Mouse (Mus musculus): ENCODE data around the gene Tmem132a. TPM values are rescaled to one million over a fixed set of nuclear protein-coding genes. Genes with fewer than 3 reads are reported as not detected.

The Tmem132a gene
- polyA plus RNA-seq, 1 experiment from 2014 or later = 106 TPM

DNA sequence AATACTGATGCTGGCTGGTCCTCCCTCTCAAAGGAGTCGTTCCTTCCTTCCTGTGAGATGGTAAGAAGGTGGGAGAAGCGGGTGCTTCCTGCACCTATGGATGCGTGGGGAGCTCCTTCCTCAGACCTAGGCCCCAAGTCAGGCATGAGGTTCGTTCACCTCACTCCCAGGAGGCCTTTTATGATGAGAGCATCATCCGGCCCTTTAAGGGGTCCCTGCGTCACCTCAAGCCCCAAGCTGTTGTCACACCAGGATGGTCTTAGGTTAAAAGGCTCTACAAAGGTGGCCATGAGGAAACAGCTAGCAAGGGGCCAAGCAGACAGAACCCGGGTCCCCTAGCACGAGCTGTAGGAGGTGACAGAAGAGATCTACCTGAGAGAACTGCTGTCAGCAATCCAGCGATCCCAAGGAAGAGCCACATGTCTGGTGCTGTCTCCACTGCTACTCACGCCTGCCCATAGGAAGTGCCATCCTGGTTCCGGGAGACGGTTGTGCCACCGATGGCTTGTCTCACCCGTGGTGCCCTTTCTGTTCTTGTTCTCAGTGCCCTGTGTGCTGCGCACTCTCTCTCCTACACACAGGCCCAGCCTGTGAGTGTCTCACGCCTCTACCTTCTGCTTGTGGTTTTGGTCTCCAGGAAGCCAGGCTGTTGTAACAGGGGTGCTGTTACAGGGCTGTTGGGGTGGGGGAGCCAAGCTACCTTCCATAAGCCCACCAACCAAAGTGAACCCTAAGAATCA is 40.1 kb downstream of the Tmem132a start, which contains the start of gene Cd6:
Cd6 (minus strand) TSS at position 623 of the 740 bp plus-strand sequence.
- H3K36me3 ChIP-seq (ENCODE audit: control insufficient read depth, insufficient read depth, low read length) = no peaks in the 10 kb centered on the region

DNA sequence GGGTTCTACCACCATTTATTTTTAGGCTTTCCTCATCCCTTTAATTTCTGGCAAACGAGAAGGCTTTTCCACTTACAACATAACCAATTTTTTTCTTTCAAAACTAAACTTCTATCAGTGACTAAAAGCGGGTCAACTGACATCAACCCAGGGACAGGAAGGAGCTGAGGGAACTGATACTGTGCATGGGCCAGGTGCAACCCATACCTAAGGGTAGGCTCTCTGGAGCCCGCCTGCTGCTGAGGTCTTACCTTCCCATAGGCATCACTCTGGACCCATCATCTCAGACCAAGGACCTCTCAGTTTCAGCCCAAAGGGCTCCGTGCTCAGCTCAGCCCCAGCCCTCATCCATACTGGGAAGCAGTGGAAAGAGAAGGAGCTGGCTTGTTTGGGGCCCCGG is 41.4 kb downstream of the Tmem132a start:
- no peak overlapping the region for H3K4me2 ChIP-seq (ENCODE audit: low read length)
- H3K4me3 ChIP-seq (ENCODE audit: low read depth, low read length) = no peak overlapping the region
- H3K9me3 ChIP-seq (replicated peaks; ENCODE audit: control insufficient read depth, low read length) = no peaks in the 10 kb centered on the region
- H3K4me1 ChIP-seq (ENCODE audit: control insufficient read depth, insufficient read depth, low read length) = no peaks in the 10 kb centered on the region
- ATAC-seq (no peak), DNase-seq (ENCODE audit: low spot score) (no peak)
- H3K27ac ChIP-seq (ENCODE audit: low read depth, low read length) = no peak overlapping the region
- 90% methylated on average over 5 of the region's 5 CpGs for WGBS
- H3K36me3 ChIP-seq (ENCODE audit: control insufficient read depth, insufficient read depth, low read length) = no peaks in the 10 kb centered on the region
- no peaks in the 10 kb centered on the region for H3K27me3 ChIP-seq (replicated peaks; ENCODE audit: control insufficient read depth, insufficient read depth, low read length)
- H3K9ac ChIP-seq (ENCODE audit: low read length) = no peak overlapping the region

More for the DNA sequence above, 40.1 kb downstream of the Tmem132a start, which contains the start of gene Cd6:
- 88% methylated on average over 16 of the region's 16 CpGs for WGBS
- Histone ChIP-seq H3K4me2 (ENCODE audit: low read length) (no peak within 1 kb of the TSS), H3K4me3 (ENCODE audit: low read depth, low read length) (no peak within 1 kb of the TSS), H3K9me3 (replicated peaks; ENCODE audit: control insufficient read depth, low read length) (no peaks in the 10 kb centered on the region), H3K27ac (ENCODE audit: low read depth, low read length) (no peak within 1 kb of the TSS), H3K4me1 (ENCODE audit: control insufficient read depth, insufficient read depth, low read length) (no peaks in the 10 kb centered on the region), H3K9ac (ENCODE audit: low read length) (no peak within 1 kb of the TSS), H3K27me3 (replicated peaks; ENCODE audit: control insufficient read depth, insufficient read depth, low read length) (no peaks in the 10 kb centered on the region)
- no peak for ATAC-seq
- no peak for DNase-seq (ENCODE audit: low spot score)

DNA sequence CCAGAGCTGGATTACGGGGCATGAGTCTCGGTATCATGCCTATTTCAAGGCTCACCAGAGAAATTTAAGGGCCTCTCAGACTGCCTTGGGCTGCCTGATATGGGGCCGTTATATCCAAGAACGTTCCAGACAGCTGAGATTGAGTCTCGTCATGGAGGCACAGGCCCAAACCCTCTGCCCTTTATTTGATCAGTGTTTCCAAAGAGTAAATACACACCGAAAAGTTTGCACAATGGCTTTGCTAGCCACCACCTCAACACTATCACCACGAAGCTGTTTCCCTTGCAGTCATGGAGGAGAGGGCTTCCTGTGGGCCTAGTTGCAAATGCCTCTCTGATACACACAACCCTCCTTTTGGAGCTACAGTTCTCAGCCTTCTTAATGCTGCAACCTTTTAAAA is 45.7 kb downstream of the Tmem132a start:
- Histone ChIP-seq H3K4me3 (ENCODE audit: low read depth, low read length) (no peak overlapping the region), H3K36me3 (ENCODE audit: control insufficient read depth, insufficient read depth, low read length) (no peaks in the 10 kb centered on the region), H3K9ac (ENCODE audit: low read length) (no peak overlapping the region), H3K4me1 (ENCODE audit: control insufficient read depth, insufficient read depth, low read length) (no peaks in the 10 kb centered on the region), H3K9me3 (replicated peaks; ENCODE audit: control insufficient read depth, low read length) (no peaks in the 10 kb centered on the region), H3K27me3 (replicated peaks; ENCODE audit: control insufficient read depth, insufficient read depth, low read length) (no peaks in the 10 kb centered on the region), H3K4me2 (ENCODE audit: low read length) (no peak overlapping the region), H3K27ac (ENCODE audit: low read depth, low read length) (no peak overlapping the region)
- no peak for ATAC-seq
- 93% methylated on average over 7 of the region's 7 CpGs for WGBS
- no peak for DNase-seq (ENCODE audit: low spot score)

DNA sequence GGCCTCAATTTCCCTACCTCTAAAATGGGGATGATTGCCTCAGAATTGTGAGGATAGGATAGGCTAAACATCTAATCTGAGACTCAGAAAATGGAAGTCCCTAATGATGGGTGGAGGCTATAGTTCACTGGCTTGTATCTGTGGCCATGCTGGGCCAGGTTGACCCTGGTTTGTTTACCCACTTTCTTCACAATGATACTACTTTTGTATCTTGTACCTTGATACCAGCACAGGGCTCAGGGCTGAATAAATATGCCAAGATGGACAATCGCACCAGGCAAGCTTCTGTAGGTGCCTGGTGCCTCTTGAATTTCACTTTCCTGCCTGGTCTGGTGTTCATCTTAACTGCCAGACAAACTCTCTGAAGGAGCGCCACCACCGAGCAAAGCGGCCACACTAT is 47.2 kb downstream of the Tmem132a start:
- DNase-seq (ENCODE audit: low spot score) = no peak
- 94% methylated on average over 4 of the region's 4 CpGs for WGBS
- no peak overlapping the region for H3K4me3 ChIP-seq (ENCODE audit: low read depth, low read length)
- ATAC-seq = no peak
- no peak overlapping the region for H3K4me2 ChIP-seq (ENCODE audit: low read length)
- H3K36me3 ChIP-seq (ENCODE audit: control insufficient read depth, insufficient read depth, low read length) = no peaks in the 10 kb centered on the region
- no peaks in the 10 kb centered on the region for H3K4me1 ChIP-seq (ENCODE audit: control insufficient read depth, insufficient read depth, low read length)
- H3K27me3 ChIP-seq (replicated peaks; ENCODE audit: control insufficient read depth, insufficient read depth, low read length) = no peaks in the 10 kb centered on the region
- no peak overlapping the region for H3K27ac ChIP-seq (ENCODE audit: low read depth, low read length)
- H3K9ac ChIP-seq (ENCODE audit: low read length) = no peak overlapping the region
- no peaks in the 10 kb centered on the region for H3K9me3 ChIP-seq (replicated peaks; ENCODE audit: control insufficient read depth, low read length)

DNA sequence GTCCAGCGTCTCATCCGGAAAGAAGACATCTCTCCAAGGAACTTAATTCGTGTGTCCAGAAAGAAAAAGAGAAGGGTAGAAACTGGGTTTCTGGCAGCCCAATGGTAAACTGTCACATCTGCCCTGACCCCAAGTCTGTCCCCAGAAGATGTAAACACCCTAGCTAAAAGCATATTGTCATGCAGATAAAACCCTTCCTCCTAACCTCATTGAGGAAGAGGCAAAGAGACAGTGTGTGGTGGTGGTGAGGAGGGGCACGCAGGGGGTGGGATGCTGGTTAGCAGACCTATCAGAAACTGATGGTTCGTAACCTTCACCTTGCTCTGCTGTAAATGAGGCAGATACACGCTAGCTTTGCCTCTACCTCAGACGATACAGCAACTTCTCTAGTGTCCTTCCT is 48.4 kb downstream of the Tmem132a start:
- DNase-seq (ENCODE audit: low spot score) = no peak
- 69% methylated on average over 7 of the region's 7 CpGs for WGBS
- H3K4me2 ChIP-seq (ENCODE audit: low read length) = no peak overlapping the region
- no peaks in the 10 kb centered on the region for H3K36me3 ChIP-seq (ENCODE audit: control insufficient read depth, insufficient read depth, low read length)
- no peaks in the 10 kb centered on the region for H3K27me3 ChIP-seq (replicated peaks; ENCODE audit: control insufficient read depth, insufficient read depth, low read length)
- H3K27ac ChIP-seq (ENCODE audit: low read depth, low read length) = no peak overlapping the region
- no peaks in the 10 kb centered on the region for H3K4me1 ChIP-seq (ENCODE audit: control insufficient read depth, insufficient read depth, low read length)
- ATAC-seq = no peak
- H3K9me3 ChIP-seq (replicated peaks; ENCODE audit: control insufficient read depth, low read length) = no peaks in the 10 kb centered on the region
- no peak overlapping the region for H3K4me3 ChIP-seq (ENCODE audit: low read depth, low read length)
- H3K9ac ChIP-seq (ENCODE audit: low read length) = no peak overlapping the region

DNA sequence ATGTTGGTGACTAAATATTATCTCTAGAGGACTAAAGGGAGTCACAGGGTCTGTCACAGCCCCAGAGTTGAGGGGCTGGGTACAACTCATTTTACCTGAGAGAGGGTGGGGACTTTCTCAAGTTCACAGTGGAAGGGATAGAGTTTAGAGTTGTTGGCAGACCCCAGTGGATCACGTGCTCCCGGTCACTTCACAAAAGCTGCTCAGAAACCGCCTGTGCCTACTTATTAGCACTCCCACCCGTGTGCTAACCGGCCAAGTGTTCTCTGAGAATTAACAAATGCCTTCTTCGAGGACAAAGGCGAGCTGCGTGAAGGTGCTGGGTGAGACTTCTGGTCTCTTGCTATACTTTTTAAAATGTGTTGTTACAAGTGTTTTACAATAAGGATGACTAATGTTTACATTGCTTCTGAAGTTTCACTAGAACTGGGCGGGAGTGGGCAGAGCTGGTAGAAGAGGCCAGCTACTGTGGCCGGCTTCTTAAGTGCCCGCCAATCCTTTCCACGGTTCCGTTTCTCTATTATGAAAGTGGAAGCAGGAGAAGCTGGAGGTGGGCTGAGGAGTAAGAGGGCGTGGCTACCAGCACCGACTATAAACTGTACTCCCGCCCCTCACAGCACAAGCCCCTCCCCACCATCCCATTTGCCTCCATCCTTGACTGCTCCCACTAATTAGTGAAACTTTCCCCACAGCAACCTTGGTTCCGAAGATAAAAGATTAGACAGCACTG is 51.4 kb downstream of the Tmem132a start:
- Histone ChIP-seq H3K36me3 (ENCODE audit: control insufficient read depth, insufficient read depth, low read length) (no peaks in the 10 kb centered on the region), H3K4me2 (ENCODE audit: low read length) (peak overlapping the region; percentile 4; the same call in 1 of the 2 replicates), H3K27ac (ENCODE audit: low read depth, low read length) (no peak overlapping the region), H3K27me3 (replicated peaks; ENCODE audit: control insufficient read depth, insufficient read depth, low read length) (no peaks in the 10 kb centered on the region), H3K9ac (ENCODE audit: low read length) (no peak overlapping the region), H3K4me1 (ENCODE audit: control insufficient read depth, insufficient read depth, low read length) (no peaks in the 10 kb centered on the region), H3K9me3 (replicated peaks; ENCODE audit: control insufficient read depth, low read length) (no peaks in the 10 kb centered on the region), H3K4me3 (ENCODE audit: low read depth, low read length) (no peak overlapping the region)
- DNase-seq (ENCODE audit: low spot score) (peak; percentile 39), ATAC-seq (peak; percentile 62)
- 23% methylated on average over 17 of the region's 17 CpGs for WGBS

DNA sequence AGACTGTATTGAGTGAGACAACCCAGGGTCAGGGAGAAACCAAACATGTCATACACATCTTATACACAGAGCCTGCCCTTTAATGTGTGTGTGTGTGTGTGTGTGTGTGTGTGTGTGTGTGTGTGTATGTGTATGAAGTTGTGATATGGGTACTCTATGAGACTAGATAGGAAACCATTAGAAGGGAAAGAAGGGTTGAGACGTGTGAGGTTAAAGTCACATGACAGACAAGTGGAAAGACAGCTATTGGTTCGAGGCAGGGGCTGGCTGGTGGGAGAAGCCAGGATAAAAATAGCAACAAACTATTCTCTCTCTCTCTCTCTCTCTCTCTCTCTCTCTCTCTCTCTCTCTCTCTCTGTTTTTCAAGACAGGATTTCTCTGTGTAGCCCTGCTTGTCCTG is 53.3 kb downstream of the Tmem132a start:
- ATAC-seq = no peak
- DNase-seq (ENCODE audit: low spot score) = no peak
- 63% methylated on average over 2 of the region's 2 CpGs for WGBS

DNA sequence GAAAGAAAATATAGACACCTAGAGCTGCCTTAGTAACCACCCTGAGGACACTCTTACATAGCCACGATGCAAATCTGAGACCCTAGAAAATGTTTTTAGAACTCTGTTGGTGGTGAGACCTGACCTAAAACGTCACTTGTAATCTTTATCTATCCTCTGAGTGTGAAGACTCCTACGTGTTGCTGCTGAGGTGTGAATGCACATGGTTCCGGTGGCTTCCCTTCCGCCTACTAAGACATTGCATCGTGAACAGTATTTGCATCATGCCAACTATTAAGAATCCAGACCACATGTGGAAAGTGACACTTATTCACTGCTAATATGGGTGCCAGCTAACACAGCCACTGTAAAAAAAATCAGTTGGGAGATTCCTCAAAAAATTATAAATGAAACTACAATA is 53.9 kb downstream of the Tmem132a start:
- Histone ChIP-seq H3K27me3 (replicated peaks; ENCODE audit: control insufficient read depth, insufficient read depth, low read length) (no peaks in the 10 kb centered on the region), H3K4me1 (ENCODE audit: control insufficient read depth, insufficient read depth, low read length) (no peaks in the 10 kb centered on the region), H3K27ac (ENCODE audit: low read depth, low read length) (no peak overlapping the region), H3K4me3 (ENCODE audit: low read depth, low read length) (no peak overlapping the region), H3K36me3 (ENCODE audit: control insufficient read depth, insufficient read depth, low read length) (no peaks in the 10 kb centered on the region), H3K9ac (ENCODE audit: low read length) (no peak overlapping the region), H3K4me2 (ENCODE audit: low read length) (no peak overlapping the region), H3K9me3 (replicated peaks; ENCODE audit: control insufficient read depth, low read length) (no peaks in the 10 kb centered on the region)
- ATAC-seq (no peak), DNase-seq (ENCODE audit: low spot score) (no peak)
- 85% methylated on average over 6 of the region's 6 CpGs for WGBS

More for the DNA sequence above, 53.3 kb downstream of the Tmem132a start:
- Histone ChIP-seq H3K36me3 (ENCODE audit: control insufficient read depth, insufficient read depth, low read length) (no peaks in the 10 kb centered on the region), H3K9me3 (replicated peaks; ENCODE audit: control insufficient read depth, low read length) (no peaks in the 10 kb centered on the region), H3K4me3 (ENCODE audit: low read depth, low read length) (no peak overlapping the region), H3K4me2 (ENCODE audit: low read length) (no peak overlapping the region), H3K4me1 (ENCODE audit: control insufficient read depth, insufficient read depth, low read length) (no peaks in the 10 kb centered on the region), H3K27ac (ENCODE audit: low read depth, low read length) (no peak overlapping the region), H3K27me3 (replicated peaks; ENCODE audit: control insufficient read depth, insufficient read depth, low read length) (no peaks in the 10 kb centered on the region), H3K9ac (ENCODE audit: low read length) (no peak overlapping the region)

DNA sequence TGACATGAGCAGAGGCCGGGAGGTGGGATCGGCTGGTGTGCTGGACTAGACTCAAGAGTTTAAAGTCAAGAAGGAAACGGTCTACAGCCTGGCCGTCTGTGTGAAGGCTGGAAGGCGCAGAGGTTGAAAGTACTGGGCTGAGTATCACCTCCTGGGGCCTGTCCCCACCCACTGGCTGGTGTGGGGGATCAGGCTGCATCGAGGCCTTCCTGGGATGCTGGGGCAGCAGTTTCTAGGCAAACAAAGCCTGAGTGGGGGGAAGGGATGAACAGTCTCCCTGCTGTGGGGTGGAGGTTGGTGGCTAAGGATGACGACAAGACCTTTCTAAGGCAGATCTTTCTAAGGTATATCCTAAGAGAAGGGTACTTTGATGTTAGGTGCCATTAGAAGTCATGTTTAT is 55.8 kb downstream of the Tmem132a start:
- H3K4me1 ChIP-seq (ENCODE audit: control insufficient read depth, insufficient read depth, low read length) = peaks cover 4% of the 10 kb centered on the region; the same call in 1 of the 2 replicates
- no peak overlapping the region for H3K4me3 ChIP-seq (ENCODE audit: low read depth, low read length)
- no peaks in the 10 kb centered on the region for H3K9me3 ChIP-seq (replicated peaks; ENCODE audit: control insufficient read depth, low read length)
- no peak overlapping the region for H3K9ac ChIP-seq (ENCODE audit: low read length)
- ATAC-seq (no peak), DNase-seq (ENCODE audit: low spot score) (no peak)
- no peaks in the 10 kb centered on the region for H3K27me3 ChIP-seq (replicated peaks; ENCODE audit: control insufficient read depth, insufficient read depth, low read length)
- 64% methylated on average over 7 of the region's 7 CpGs for WGBS
- no peak overlapping the region for H3K27ac ChIP-seq (ENCODE audit: low read depth, low read length)
- no peaks in the 10 kb centered on the region for H3K36me3 ChIP-seq (ENCODE audit: control insufficient read depth, insufficient read depth, low read length)
- H3K4me2 ChIP-seq (ENCODE audit: low read length) = no peak overlapping the region
